Mouse (Mus musculus): ENCODE measurements at regions not wholly inside any gene's neighbourhood (a gene's known extent, or its start where the extent isn't known, plus 50 kb on each side); places are given as distances from the start of the nearest gene placed in this dataset.

- TF ChIP-seq CTCF (IDR thresholded peaks at IDR 0.05; ENCODE audit: control insufficient read depth, insufficient read depth, insufficient read length) (no peak), MYOD1 (IDR thresholded peaks at IDR 0.05; ENCODE audit: control insufficient read depth, insufficient read length, low read depth) (no peak), CEBPB (IDR thresholded peaks at IDR 0.05; ENCODE audit: low read depth) (no peak), MAX (IDR thresholded peaks at IDR 0.05) (no peak), USF1 (IDR thresholded peaks at IDR 0.05; ENCODE audit: low read depth) (no peak), MYOG (IDR thresholded peaks at IDR 0.05; ENCODE audit: control insufficient read depth, extremely low read depth, insufficient read length) (no peak), FOSL1 (IDR thresholded peaks at IDR 0.05; ENCODE audit: insufficient read depth, low read length, poor library complexity, severe bottlenecking) (no peak)
Observed at GRCm38 (mm10) chr1:81539591-81540311, 463.0 kb downstream of the Nyap2 start.
